Mouse (Mus musculus): ENCODE data around the gene Pdss2. TPM values are rescaled to one million over a fixed set of nuclear protein-coding genes. Genes with fewer than 3 reads are reported as not detected.

Pdss2 gene
- polyA plus RNA-seq, 1 experiment from 2014 or later: 13.9 TPM

DNA sequence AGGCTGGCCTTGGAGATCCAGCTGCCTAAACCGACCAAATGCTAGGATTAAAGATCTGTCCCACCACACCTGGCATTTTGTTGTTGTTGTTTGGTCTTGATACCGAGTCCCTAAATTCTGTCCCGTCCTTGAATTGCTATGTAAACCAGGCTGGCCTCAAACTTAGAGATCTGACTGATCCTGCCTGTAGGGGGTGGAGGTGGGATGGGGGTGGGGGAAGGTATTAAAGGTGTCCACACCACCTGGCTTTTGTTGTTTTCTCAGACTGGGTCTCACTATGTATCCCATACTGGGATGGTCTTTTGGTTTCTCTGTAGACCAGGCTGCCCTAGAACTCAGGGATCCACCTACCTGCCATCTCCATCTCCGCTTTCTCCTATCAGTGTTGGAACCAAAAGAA, 259.9 kb downstream of the Pdss2 start:
- H3K4me2 ChIP-seq (ENCODE audit: low read depth, low read length): no peak overlapping the region; the same call in 1 of the 2 replicates
- H3K4me1 ChIP-seq (ENCODE audit: control insufficient read depth, insufficient read depth, low read length): peaks cover 44% of the 10 kb centered on the region
- H3K4me3 ChIP-seq (ENCODE audit: low read length): no peak overlapping the region
- WGBS: 46% methylated on average over 4 of the region's 4 CpGs
- no peaks in the 10 kb centered on the region for H3K27me3 ChIP-seq (ENCODE audit: control insufficient read depth, insufficient read depth, low read length)
- H3K36me3 ChIP-seq (ENCODE audit: control insufficient read depth, insufficient read depth): no peaks in the 10 kb centered on the region
- ATAC-seq (replicated peaks; ENCODE audit: extremely low read depth, insufficient read depth, low FRiP score): no peak
- no peaks in the 10 kb centered on the region for H3K9me3 ChIP-seq (replicated peaks; ENCODE audit: control insufficient read depth, low read length)
- no peak overlapping the region for H3K9ac ChIP-seq (ENCODE audit: low read length)
- H3K27ac ChIP-seq (ENCODE audit: low read length): no peak overlapping the region

DNA sequence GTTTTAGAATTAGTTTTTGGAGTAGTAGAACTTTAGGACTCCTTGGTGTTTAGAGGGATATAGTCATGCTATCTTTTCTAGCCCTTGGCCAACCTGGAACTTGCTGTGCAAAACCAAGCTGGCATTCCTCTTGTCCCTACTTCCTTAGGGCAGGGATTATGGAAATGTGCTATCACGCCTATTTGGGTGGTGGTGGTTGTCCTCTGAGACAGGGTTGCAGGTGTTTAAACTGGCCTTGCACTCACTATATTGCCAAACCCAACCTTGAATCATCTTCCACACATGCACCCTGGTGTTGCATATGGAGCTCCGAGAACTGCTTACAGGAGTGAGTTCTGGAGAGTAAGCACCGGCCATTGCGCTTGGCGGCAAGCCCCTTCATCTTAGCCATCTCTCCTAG, 260.7 kb downstream of the Pdss2 start:
- H3K27me3 ChIP-seq (ENCODE audit: control insufficient read depth, insufficient read depth, low read length): no peaks in the 10 kb centered on the region
- H3K9ac ChIP-seq (ENCODE audit: low read length): no peak overlapping the region
- H3K4me2 ChIP-seq (ENCODE audit: low read depth, low read length): no peak overlapping the region
- 87% methylated on average over 5 of the region's 5 CpGs for WGBS
- peaks cover 44% of the 10 kb centered on the region for H3K4me1 ChIP-seq (ENCODE audit: control insufficient read depth, insufficient read depth, low read length)
- no peaks in the 10 kb centered on the region for H3K36me3 ChIP-seq (ENCODE audit: control insufficient read depth, insufficient read depth)
- H3K4me3 ChIP-seq (ENCODE audit: low read length): no peak overlapping the region
- H3K9me3 ChIP-seq (replicated peaks; ENCODE audit: control insufficient read depth, low read length): no peaks in the 10 kb centered on the region
- H3K27ac ChIP-seq (ENCODE audit: low read length): no peak overlapping the region
- ATAC-seq (replicated peaks; ENCODE audit: extremely low read depth, insufficient read depth, low FRiP score): no peak

DNA sequence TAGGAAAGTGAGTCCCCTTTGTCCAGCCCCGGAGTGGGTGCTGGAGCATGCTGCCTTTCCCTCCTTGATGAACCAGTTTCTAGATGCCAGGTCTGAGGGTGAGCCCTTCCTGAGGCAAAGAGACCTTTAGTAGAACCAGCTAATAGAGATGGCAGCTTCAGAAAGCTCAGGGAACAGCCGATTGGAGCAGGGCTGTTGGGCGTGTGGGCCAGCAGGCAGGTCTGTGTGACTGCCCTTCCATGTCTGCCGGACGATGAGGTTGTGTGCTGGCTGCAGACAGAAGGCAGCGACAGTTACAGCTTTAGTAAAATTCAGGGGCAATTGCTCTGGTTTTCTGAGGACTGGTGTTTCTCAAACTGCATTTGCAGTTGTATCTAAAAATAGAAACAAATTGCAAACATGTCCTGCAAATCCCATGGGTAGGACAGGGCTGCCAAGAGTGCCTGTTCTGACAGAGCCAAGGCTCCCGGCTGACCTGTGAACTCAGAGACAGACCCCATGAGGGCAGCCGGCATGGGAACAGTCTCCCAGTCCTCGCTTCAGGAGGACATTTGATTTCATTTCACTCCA, 262.2 kb downstream of the Pdss2 start:
- 16% methylated on average over 9 of the region's 9 CpGs for WGBS
- peak overlapping the region; percentile 61 for H3K4me2 ChIP-seq (ENCODE audit: low read depth, low read length)
- peak overlapping the region; percentile 72 for H3K9ac ChIP-seq (ENCODE audit: low read length)
- no peaks in the 10 kb centered on the region for H3K36me3 ChIP-seq (ENCODE audit: control insufficient read depth, insufficient read depth)
- peak overlapping the region; percentile 99 for H3K27ac ChIP-seq (ENCODE audit: low read length)
- H3K9me3 ChIP-seq (replicated peaks; ENCODE audit: control insufficient read depth, low read length): no peaks in the 10 kb centered on the region
- ATAC-seq (replicated peaks; ENCODE audit: extremely low read depth, insufficient read depth, low FRiP score): 0 out of 2 replicates have a peak, but pooled peaks have one; percentile 20
- no peaks in the 10 kb centered on the region for H3K27me3 ChIP-seq (ENCODE audit: control insufficient read depth, insufficient read depth, low read length)
- peak overlapping the region; percentile 35 for H3K4me3 ChIP-seq (ENCODE audit: low read length)
- peaks cover 46% of the 10 kb centered on the region for H3K4me1 ChIP-seq (ENCODE audit: control insufficient read depth, insufficient read depth, low read length)

DNA sequence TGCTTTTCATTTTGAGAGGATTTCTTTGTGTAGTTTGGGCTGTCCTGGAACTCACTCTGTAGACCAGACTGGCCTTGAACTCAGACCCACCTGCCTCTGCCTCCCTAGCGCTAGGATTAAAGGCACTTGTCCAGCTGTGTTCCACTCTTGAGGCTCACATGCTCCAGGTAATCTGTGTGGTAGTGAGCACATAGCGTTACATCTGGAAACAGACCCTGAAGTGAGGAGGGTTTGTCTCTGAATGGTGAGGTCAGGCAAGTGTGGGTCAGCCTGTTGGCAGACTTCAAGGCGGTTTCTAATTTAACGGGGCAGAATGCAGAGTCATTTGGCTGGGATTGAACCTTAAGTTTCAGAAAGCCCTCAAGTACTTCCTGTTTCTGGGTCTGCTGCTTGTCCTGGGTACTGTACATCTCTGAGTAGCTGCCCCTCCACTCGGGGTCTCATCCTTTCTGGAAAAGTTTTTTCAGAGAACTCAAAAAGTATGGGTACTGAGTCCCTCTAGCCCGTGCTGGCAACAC, 264.5 kb downstream of the Pdss2 start:
- Histone ChIP-seq H3K36me3 (ENCODE audit: control insufficient read depth, insufficient read depth) (no peaks in the 10 kb centered on the region), H3K9ac (ENCODE audit: low read length) (no peak overlapping the region), H3K4me1 (ENCODE audit: control insufficient read depth, insufficient read depth, low read length) (peaks cover 57% of the 10 kb centered on the region), H3K4me2 (ENCODE audit: low read depth, low read length) (no peak overlapping the region), H3K27ac (ENCODE audit: low read length) (no peak overlapping the region), H3K9me3 (replicated peaks; ENCODE audit: control insufficient read depth, low read length) (no peaks in the 10 kb centered on the region), H3K27me3 (ENCODE audit: control insufficient read depth, insufficient read depth, low read length) (no peaks in the 10 kb centered on the region), H3K4me3 (ENCODE audit: low read length) (no peak overlapping the region)
- no peak for ATAC-seq (replicated peaks; ENCODE audit: extremely low read depth, insufficient read depth, low FRiP score)
- 76% methylated on average over 6 of the region's 6 CpGs for WGBS

DNA sequence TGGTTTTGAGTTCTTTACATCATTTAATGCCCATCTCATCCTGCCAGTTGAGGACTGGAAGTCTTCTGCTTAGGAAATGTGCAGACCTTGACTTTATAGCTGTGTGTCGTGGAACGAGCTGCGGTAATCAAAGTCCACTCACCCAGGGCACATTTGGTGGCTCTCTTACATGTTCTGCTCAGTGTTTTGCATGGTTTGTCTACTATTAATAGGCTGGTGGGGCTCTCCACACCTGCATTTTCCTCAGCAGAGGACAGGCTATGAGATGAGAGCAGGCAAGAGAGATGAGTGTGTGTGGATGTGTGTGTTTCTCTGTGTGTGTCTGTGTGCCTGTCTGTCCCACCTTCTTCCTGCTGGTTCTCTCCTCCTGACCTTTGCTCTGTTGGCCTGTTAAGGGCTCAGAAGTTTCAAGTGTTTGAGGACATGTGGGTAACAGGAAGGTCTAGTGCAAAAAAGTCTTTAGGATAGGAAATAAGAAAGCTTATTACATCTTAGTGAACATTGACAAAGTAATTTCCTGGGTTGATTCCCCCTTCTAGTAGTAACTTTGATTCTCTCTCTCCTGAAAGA, 266.2 kb downstream of the Pdss2 start:
- Histone ChIP-seq H3K27ac (ENCODE audit: low read length) (peak overlapping the region; percentile 48; the same call in 1 of the 2 replicates), H3K4me2 (ENCODE audit: low read depth, low read length) (no peak overlapping the region), H3K4me3 (ENCODE audit: low read length) (no peak overlapping the region), H3K36me3 (ENCODE audit: control insufficient read depth, insufficient read depth) (no peaks in the 10 kb centered on the region), H3K4me1 (ENCODE audit: control insufficient read depth, insufficient read depth, low read length) (peaks cover 47% of the 10 kb centered on the region), H3K9ac (ENCODE audit: low read length) (no peak overlapping the region; the same call in 1 of the 2 replicates), H3K27me3 (ENCODE audit: control insufficient read depth, insufficient read depth, low read length) (no peaks in the 10 kb centered on the region), H3K9me3 (replicated peaks; ENCODE audit: control insufficient read depth, low read length) (no peaks in the 10 kb centered on the region)
- no peak for ATAC-seq (replicated peaks; ENCODE audit: extremely low read depth, insufficient read depth, low FRiP score)
- 58% methylated on average over 3 of the region's 3 CpGs for WGBS

DNA sequence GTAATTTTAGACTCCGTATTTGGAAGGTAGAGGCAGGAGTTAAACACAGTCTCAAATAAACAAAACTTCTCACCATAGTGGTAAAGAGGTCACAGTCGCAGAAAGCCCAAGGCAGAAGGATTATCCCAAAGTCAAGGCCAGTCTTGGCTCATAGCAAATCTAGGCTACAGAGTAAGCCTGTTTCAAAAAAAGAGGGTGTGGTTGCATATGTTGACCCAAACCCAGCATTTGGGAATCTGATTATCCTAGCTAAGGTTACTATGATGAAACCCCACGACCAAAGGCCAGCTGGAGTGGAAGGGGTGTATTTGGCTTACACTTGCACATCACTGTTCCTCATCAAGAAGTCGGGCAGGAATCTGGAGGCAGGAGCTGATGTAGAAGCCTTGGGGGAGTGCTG, 267.0 kb downstream of the Pdss2 start:
- Histone ChIP-seq H3K27ac (ENCODE audit: low read length) (no peak overlapping the region), H3K9me3 (replicated peaks; ENCODE audit: control insufficient read depth, low read length) (no peaks in the 10 kb centered on the region), H3K4me2 (ENCODE audit: low read depth, low read length) (no peak overlapping the region), H3K9ac (ENCODE audit: low read length) (no peak overlapping the region), H3K4me1 (ENCODE audit: control insufficient read depth, insufficient read depth, low read length) (peaks cover 40% of the 10 kb centered on the region), H3K27me3 (ENCODE audit: control insufficient read depth, insufficient read depth, low read length) (no peaks in the 10 kb centered on the region), H3K4me3 (ENCODE audit: low read length) (no peak overlapping the region), H3K36me3 (ENCODE audit: control insufficient read depth, insufficient read depth) (no peaks in the 10 kb centered on the region)
- no peak for ATAC-seq (replicated peaks; ENCODE audit: extremely low read depth, insufficient read depth, low FRiP score)
- 77% methylated on average over 4 of the region's 4 CpGs for WGBS

DNA sequence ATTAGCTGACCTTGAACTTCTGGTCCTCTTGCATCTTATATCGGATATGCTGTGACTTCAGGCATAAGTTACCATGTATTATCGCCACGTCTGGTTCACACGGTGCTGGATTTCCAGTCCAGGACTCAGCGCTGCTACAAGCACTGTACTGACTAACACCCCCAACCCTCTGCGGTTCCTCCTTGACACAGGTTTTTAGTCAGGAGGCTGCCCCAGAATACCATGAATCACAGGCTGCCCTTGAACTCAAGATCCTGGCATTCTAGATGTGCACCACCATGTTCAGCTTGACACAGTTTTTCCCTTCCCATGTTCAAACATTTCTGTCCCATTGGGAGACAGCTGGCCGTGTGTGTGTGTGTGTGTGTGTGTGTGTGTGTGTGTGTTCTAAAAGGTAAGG, 267.9 kb downstream of the Pdss2 start:
- no peak overlapping the region for H3K4me3 ChIP-seq (ENCODE audit: low read length)
- no peak overlapping the region for H3K9ac ChIP-seq (ENCODE audit: low read length)
- no peak for ATAC-seq (replicated peaks; ENCODE audit: extremely low read depth, insufficient read depth, low FRiP score)
- H3K27ac ChIP-seq (ENCODE audit: low read length): peak overlapping the region; percentile 61
- H3K9me3 ChIP-seq (replicated peaks; ENCODE audit: control insufficient read depth, low read length): no peaks in the 10 kb centered on the region
- H3K4me1 ChIP-seq (ENCODE audit: control insufficient read depth, insufficient read depth, low read length): peaks cover 34% of the 10 kb centered on the region
- H3K27me3 ChIP-seq (ENCODE audit: control insufficient read depth, insufficient read depth, low read length): no peaks in the 10 kb centered on the region
- WGBS: 80% methylated on average over 7 of the region's 7 CpGs
- no peak overlapping the region; the same call in 1 of the 2 replicates for H3K4me2 ChIP-seq (ENCODE audit: low read depth, low read length)
- H3K36me3 ChIP-seq (ENCODE audit: control insufficient read depth, insufficient read depth): no peaks in the 10 kb centered on the region

DNA sequence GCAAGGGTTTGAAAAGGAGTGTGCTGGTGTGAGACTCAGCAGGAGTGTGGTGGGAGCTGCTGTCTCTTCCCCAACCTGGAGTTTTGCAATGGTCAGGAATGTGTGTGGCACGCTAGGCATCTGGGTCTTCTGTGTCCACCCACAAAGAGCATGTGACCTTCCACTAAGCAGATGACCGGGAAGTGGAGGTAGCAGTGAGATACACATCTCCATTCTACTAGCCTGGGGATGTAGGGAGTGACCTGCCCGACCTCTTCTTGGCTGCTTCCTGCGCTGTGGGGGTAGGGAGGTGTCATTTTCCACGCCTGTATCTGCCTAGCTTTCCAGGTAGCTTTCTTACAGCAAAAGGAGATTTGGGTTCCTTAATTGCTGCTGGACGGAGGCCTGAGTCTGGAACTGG, 268.3 kb downstream of the Pdss2 start:
- H3K9ac ChIP-seq (ENCODE audit: low read length): no peak overlapping the region
- H3K4me2 ChIP-seq (ENCODE audit: low read depth, low read length): peak overlapping the region; percentile 11; the same call in 1 of the 2 replicates
- H3K4me1 ChIP-seq (ENCODE audit: control insufficient read depth, insufficient read depth, low read length): peaks cover 31% of the 10 kb centered on the region
- peak; percentile 64 for ATAC-seq (replicated peaks; ENCODE audit: extremely low read depth, insufficient read depth, low FRiP score)
- no peaks in the 10 kb centered on the region for H3K9me3 ChIP-seq (replicated peaks; ENCODE audit: control insufficient read depth, low read length)
- H3K27me3 ChIP-seq (ENCODE audit: control insufficient read depth, insufficient read depth, low read length): no peaks in the 10 kb centered on the region
- H3K4me3 ChIP-seq (ENCODE audit: low read length): no peak overlapping the region
- no peaks in the 10 kb centered on the region for H3K36me3 ChIP-seq (ENCODE audit: control insufficient read depth, insufficient read depth)
- peak overlapping the region; percentile 61 for H3K27ac ChIP-seq (ENCODE audit: low read length)
- WGBS: 18% methylated on average over 6 of the region's 6 CpGs

DNA sequence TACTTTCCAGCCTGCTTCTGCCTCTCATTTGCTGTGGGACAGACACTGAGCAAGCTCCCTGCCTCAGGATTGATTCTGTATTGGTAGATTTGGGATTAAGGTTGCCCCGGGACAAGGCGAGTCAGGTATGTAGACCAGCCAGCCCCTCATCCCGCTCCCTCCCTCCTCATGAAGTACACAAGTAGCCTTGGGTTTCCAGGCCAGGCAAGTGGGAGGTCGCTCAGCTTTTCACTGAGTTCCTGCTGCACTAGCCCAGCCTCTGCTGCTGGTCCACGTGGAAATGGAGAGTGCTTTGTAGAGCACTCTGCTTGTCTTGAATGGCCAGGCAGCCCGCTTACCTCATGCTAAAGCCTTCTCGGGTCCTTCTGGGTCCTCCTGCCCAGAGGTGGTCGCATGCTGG, 268.7 kb downstream of the Pdss2 start:
- ATAC-seq (replicated peaks; ENCODE audit: extremely low read depth, insufficient read depth, low FRiP score): no peak
- no peak overlapping the region for H3K4me2 ChIP-seq (ENCODE audit: low read depth, low read length)
- peak overlapping the region; percentile 61 for H3K27ac ChIP-seq (ENCODE audit: low read length)
- peaks cover 29% of the 10 kb centered on the region for H3K4me1 ChIP-seq (ENCODE audit: control insufficient read depth, insufficient read depth, low read length)
- no peaks in the 10 kb centered on the region for H3K9me3 ChIP-seq (replicated peaks; ENCODE audit: control insufficient read depth, low read length)
- WGBS: 58% methylated on average over 8 of the region's 8 CpGs
- no peak overlapping the region for H3K9ac ChIP-seq (ENCODE audit: low read length)
- peaks cover 3% of the 10 kb centered on the region; the same call in 1 of the 2 replicates for H3K36me3 ChIP-seq (ENCODE audit: control insufficient read depth, insufficient read depth)
- H3K4me3 ChIP-seq (ENCODE audit: low read length): no peak overlapping the region
- H3K27me3 ChIP-seq (ENCODE audit: control insufficient read depth, insufficient read depth, low read length): no peaks in the 10 kb centered on the region
